Mouse (Mus musculus): ENCODE measurements around the gene Them4. TPM values are rescaled to one million over a fixed set of nuclear protein-coding genes. Genes with fewer than 3 reads are reported as not detected.

Them4 gene
- polyA plus RNA-seq, 1 experiment from 2014 or later = 12.5 TPM

DNA sequence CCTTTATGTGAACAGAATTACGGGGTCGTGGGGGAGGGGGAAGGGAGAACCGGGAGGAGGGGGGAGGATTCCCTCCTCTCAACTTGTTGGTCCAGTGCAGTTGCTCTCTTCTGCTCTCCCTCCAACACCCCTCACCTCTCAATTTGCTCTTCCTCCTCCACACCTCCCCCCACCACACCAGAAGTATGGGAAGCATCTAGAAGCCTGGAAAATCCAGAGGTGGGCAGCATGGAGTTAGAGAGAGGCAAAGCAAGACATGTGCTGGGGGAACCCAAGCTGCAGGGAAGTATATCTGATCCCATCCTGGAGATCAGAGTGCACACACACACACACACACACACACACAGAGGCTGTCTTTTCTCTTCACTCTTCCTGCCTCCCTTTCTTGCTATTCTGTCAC is 62.1 kb downstream of the Them4 start:
- no peak for ATAC-seq (replicated peaks; ENCODE audit: insufficient number of reproducible peaks, low FRiP score, low TSS enrichment)
- Histone ChIP-seq H3K9me3 (replicated peaks; ENCODE audit: control insufficient read depth, low read length) (no peaks in the 10 kb centered on the region), H3K9ac (ENCODE audit: low read depth, low read length) (0 out of 2 replicates have a peak overlapping the region, but pooled peaks have one; percentile 49), H3K36me3 (ENCODE audit: control insufficient read depth, insufficient read depth, low read length) (no peaks in the 10 kb centered on the region), H3K27me3 (ENCODE audit: control insufficient read depth, insufficient read depth, low read length) (peaks cover 18% of the 10 kb centered on the region), H3K27ac (ENCODE audit: low read depth, low read length) (no peak overlapping the region), H3K4me3 (ENCODE audit: low read depth, low read length) (peak overlapping the region; percentile 11; the same call in 1 of the 2 replicates), H3K4me1 (ENCODE audit: control insufficient read depth, insufficient read depth, low read length) (peaks cover 12% of the 10 kb centered on the region), H3K4me2 (peak overlapping the region; percentile 56)
- 3% methylated on average over 3 of the region's 3 CpGs for WGBS (ENCODE audit: insufficient replicate concordance)

DNA sequence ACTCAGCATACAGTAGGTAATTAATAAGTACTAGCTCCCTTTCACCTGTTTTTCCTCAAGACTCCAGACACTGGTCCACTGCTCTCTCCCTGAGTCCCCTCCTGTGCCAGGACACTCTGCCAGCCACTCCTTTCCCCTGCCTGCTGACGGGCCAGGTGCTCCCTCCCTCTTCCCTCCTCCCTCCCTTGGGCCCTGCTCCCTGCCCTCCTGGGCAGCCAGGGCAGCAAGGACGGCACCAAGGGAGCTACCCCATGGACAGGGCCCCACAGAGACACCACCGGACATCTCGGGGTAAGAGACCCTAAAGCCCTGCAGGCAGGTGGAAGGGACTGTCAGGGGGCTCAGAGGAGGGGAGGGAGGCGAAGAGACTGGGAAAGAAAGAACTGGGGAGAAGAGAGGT is 62.8 kb downstream of the Them4 start, which contains the start of gene Rorc:
Rorc (plus strand) TSS at position 154 of the 400 bp plus-strand sequence.
- peak within 1 kb of the TSS; percentile 23 for H3K4me3 ChIP-seq (ENCODE audit: low read depth, low read length)
- H3K36me3 ChIP-seq (ENCODE audit: control insufficient read depth, insufficient read depth, low read length) = no peaks in the 10 kb centered on the region
- H3K4me2 ChIP-seq = peak within 1 kb of the TSS; percentile 61
- H3K4me1 ChIP-seq (ENCODE audit: control insufficient read depth, insufficient read depth, low read length) = peaks cover 12% of the 10 kb centered on the region
- H3K27me3 ChIP-seq (ENCODE audit: control insufficient read depth, insufficient read depth, low read length) = peaks cover 18% of the 10 kb centered on the region
- H3K27ac ChIP-seq (ENCODE audit: low read depth, low read length) = no peak within 1 kb of the TSS
- peak within 1 kb of the TSS; percentile 49; the same call in 1 of the 2 replicates for H3K9ac ChIP-seq (ENCODE audit: low read depth, low read length)
- no peaks in the 10 kb centered on the region for H3K9me3 ChIP-seq (replicated peaks; ENCODE audit: control insufficient read depth, low read length)
- WGBS (ENCODE audit: insufficient replicate concordance) = 7% methylated on average over 5 of the region's 5 CpGs
- ATAC-seq (replicated peaks; ENCODE audit: insufficient number of reproducible peaks, low FRiP score, low TSS enrichment) = no peak

DNA sequence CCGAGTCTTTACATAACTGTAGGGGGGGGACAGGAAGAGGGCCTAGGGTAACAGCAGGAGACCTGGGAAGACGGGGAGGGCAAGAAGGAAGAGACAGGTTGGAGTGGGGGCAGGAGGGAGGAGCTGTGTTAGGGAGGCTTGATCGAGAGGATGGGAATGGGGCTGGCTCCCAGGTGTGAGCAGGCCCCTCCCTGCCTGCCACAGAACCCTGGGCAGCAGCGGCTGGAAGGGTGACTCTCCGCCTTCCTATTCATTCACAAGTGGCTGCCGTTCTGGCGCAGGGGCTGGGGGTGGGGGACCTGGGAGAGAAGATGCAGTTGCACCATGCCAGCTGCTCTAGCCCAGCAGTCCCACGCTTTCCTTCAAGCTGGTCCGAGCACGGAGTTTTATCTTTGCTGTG is 63.2 kb downstream of the Them4 start:
- Histone ChIP-seq H3K4me2 (peak overlapping the region; percentile 61), H3K36me3 (ENCODE audit: control insufficient read depth, insufficient read depth, low read length) (no peaks in the 10 kb centered on the region), H3K4me1 (ENCODE audit: control insufficient read depth, insufficient read depth, low read length) (peaks cover 12% of the 10 kb centered on the region), H3K27me3 (ENCODE audit: control insufficient read depth, insufficient read depth, low read length) (peaks cover 18% of the 10 kb centered on the region), H3K27ac (ENCODE audit: low read depth, low read length) (no peak overlapping the region), H3K9ac (ENCODE audit: low read depth, low read length) (no peak overlapping the region), H3K9me3 (replicated peaks; ENCODE audit: control insufficient read depth, low read length) (no peaks in the 10 kb centered on the region), H3K4me3 (ENCODE audit: low read depth, low read length) (peak overlapping the region; percentile 23; the same call in 1 of the 2 replicates)
- WGBS (ENCODE audit: insufficient replicate concordance) = 4% methylated on average over 10 of the region's 10 CpGs
- no peak for ATAC-seq (replicated peaks; ENCODE audit: insufficient number of reproducible peaks, low FRiP score, low TSS enrichment)

- no peak for ATAC-seq (replicated peaks; ENCODE audit: insufficient number of reproducible peaks, low FRiP score, low TSS enrichment)
- Histone ChIP-seq H3K9ac (ENCODE audit: low read depth, low read length) (no peak overlapping the region), H3K27me3 (ENCODE audit: control insufficient read depth, insufficient read depth, low read length) (peaks cover 18% of the 10 kb centered on the region)
These were observed 63.7 kb downstream of the Them4 start for GRCm38 (mm10) chr3:94373597-94374011.

DNA sequence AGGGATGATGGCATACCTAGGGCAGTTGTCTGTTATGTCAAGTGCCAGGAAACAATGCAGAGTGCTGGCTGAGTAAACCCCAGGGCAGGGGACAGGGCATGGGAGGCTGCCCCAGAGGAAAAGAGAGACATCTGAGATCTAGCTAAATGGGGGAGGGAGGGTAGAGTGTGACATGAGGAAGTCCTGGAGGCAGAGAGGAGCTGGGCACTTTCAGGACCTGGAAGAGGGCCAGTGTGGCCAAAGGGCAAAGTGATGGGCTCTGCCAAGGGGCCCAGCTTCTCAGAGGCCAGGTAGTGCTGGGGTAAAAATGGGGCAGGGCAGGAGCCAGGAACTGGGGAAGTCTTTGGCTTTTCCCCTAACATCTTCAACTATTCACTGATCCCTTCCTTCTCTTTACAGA is 64.7 kb downstream of the Them4 start:
- peaks cover 12% of the 10 kb centered on the region for H3K4me1 ChIP-seq (ENCODE audit: control insufficient read depth, insufficient read depth, low read length)
- H3K9me3 ChIP-seq (replicated peaks; ENCODE audit: control insufficient read depth, low read length) = no peaks in the 10 kb centered on the region
- no peak overlapping the region for H3K4me2 ChIP-seq
- H3K4me3 ChIP-seq (ENCODE audit: low read depth, low read length) = no peak overlapping the region
- no peak overlapping the region for H3K27ac ChIP-seq (ENCODE audit: low read depth, low read length)
- H3K9ac ChIP-seq (ENCODE audit: low read depth, low read length) = no peak overlapping the region
- H3K36me3 ChIP-seq (ENCODE audit: control insufficient read depth, insufficient read depth, low read length) = no peaks in the 10 kb centered on the region
- no peak for ATAC-seq (replicated peaks; ENCODE audit: insufficient number of reproducible peaks, low FRiP score, low TSS enrichment)
- H3K27me3 ChIP-seq (ENCODE audit: control insufficient read depth, insufficient read depth, low read length) = peaks cover 18% of the 10 kb centered on the region

More at GRCm38 (mm10) chr3:94373597-94374011, 63.7 kb downstream of the Them4 start:
- peaks cover 12% of the 10 kb centered on the region for H3K4me1 ChIP-seq (ENCODE audit: control insufficient read depth, insufficient read depth, low read length)
- no peak overlapping the region for H3K27ac ChIP-seq (ENCODE audit: low read depth, low read length)
- H3K4me3 ChIP-seq (ENCODE audit: low read depth, low read length) = peak overlapping the region; percentile 23
- H3K36me3 ChIP-seq (ENCODE audit: control insufficient read depth, insufficient read depth, low read length) = no peaks in the 10 kb centered on the region
- H3K4me2 ChIP-seq = peak overlapping the region; percentile 61
- WGBS (ENCODE audit: insufficient replicate concordance) = 1% methylated on average over 5 of the region's 5 CpGs
- no peaks in the 10 kb centered on the region for H3K9me3 ChIP-seq (replicated peaks; ENCODE audit: control insufficient read depth, low read length)

- H3K9ac ChIP-seq (ENCODE audit: low read depth, low read length) = no peak overlapping the region
- no peaks in the 10 kb centered on the region for H3K36me3 ChIP-seq (ENCODE audit: control insufficient read depth, insufficient read depth, low read length)
- H3K4me2 ChIP-seq = no peak overlapping the region
- H3K4me1 ChIP-seq (ENCODE audit: control insufficient read depth, insufficient read depth, low read length) = peaks cover 12% of the 10 kb centered on the region
- 69% methylated on average over 2 of the region's 2 CpGs for WGBS (ENCODE audit: insufficient replicate concordance)
- no peak overlapping the region for H3K4me3 ChIP-seq (ENCODE audit: low read depth, low read length)
- H3K27ac ChIP-seq (ENCODE audit: low read depth, low read length) = no peak overlapping the region
- H3K9me3 ChIP-seq (replicated peaks; ENCODE audit: control insufficient read depth, low read length) = no peaks in the 10 kb centered on the region
- H3K27me3 ChIP-seq (ENCODE audit: control insufficient read depth, insufficient read depth, low read length) = peaks cover 18% of the 10 kb centered on the region
- no peak for ATAC-seq (replicated peaks; ENCODE audit: insufficient number of reproducible peaks, low FRiP score, low TSS enrichment)
These were observed 65.3 kb downstream of the Them4 start for GRCm38 (mm10) chr3:94375146-94375545.

- no peak overlapping the region for H3K4me3 ChIP-seq (ENCODE audit: low read depth, low read length)
- no peak for ATAC-seq (replicated peaks; ENCODE audit: insufficient number of reproducible peaks, low FRiP score, low TSS enrichment)
- WGBS (ENCODE audit: insufficient replicate concordance) = 48% methylated on average over 5 of the region's 5 CpGs
- no peak overlapping the region for H3K4me2 ChIP-seq
- peaks cover 12% of the 10 kb centered on the region for H3K4me1 ChIP-seq (ENCODE audit: control insufficient read depth, insufficient read depth, low read length)
- H3K27ac ChIP-seq (ENCODE audit: low read depth, low read length) = no peak overlapping the region
- H3K36me3 ChIP-seq (ENCODE audit: control insufficient read depth, insufficient read depth, low read length) = no peaks in the 10 kb centered on the region
- H3K9me3 ChIP-seq (replicated peaks; ENCODE audit: control insufficient read depth, low read length) = no peaks in the 10 kb centered on the region
- H3K27me3 ChIP-seq (ENCODE audit: control insufficient read depth, insufficient read depth, low read length) = peaks cover 18% of the 10 kb centered on the region
- H3K9ac ChIP-seq (ENCODE audit: low read depth, low read length) = no peak overlapping the region
These were observed 66.0 kb downstream of the Them4 start for GRCm38 (mm10) chr3:94375861-94376260.

DNA sequence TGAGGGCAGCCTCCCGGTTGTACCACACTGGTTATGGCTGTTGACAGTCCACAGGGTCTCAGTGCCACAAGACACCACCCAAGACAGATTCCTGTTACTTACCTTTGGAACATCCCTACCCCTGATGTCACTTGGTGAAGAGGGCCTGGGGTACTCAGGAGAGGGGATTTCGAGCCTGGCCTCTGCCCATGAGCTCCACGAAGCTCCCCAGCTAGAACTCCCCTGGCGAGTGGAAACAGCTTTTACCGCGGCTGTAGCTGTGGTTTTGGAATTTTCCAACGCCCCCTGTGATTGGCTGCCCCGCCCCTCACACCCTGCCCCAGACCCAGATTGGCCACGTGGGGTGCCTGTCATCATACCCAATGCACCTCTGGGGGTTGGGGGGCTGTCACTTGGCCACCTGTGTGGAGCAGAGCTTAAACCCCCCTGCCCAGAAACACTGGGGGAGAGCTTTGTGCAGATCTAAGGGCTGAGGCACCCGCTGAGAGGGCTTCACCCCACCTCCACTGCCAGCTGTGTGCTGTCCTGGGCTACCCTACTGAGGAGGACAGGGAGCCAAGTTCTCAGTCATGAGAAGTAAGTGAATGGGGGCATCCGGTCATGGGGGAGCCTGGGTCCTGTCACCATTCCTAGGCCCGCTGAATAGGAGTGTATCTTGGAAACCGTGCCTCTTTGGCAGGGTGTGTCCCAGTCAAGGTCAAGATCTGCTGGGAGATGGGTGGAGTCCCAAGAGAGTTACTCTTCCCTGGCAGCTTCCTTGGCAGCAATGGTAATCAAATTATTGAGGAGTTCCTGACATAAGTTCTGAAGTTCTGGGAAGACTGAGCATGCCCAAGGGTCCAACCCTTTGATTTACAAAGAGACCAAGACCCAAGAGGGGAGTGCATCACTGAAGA is 67.4 kb downstream of the Them4 start:
- Histone ChIP-seq H3K27me3 (ENCODE audit: control insufficient read depth, insufficient read depth, low read length) (peaks cover 18% of the 10 kb centered on the region), H3K4me1 (ENCODE audit: control insufficient read depth, insufficient read depth, low read length) (peaks cover 9% of the 10 kb centered on the region), H3K4me3 (ENCODE audit: low read depth, low read length) (no peak overlapping the region), H3K36me3 (ENCODE audit: control insufficient read depth, insufficient read depth, low read length) (no peaks in the 10 kb centered on the region), H3K4me2 (no peak overlapping the region), H3K9ac (ENCODE audit: low read depth, low read length) (no peak overlapping the region), H3K27ac (ENCODE audit: low read depth, low read length) (no peak overlapping the region), H3K9me3 (replicated peaks; ENCODE audit: control insufficient read depth, low read length) (no peaks in the 10 kb centered on the region)
- WGBS (ENCODE audit: insufficient replicate concordance) = 6% methylated on average over 13 of the region's 13 CpGs
- no peak for ATAC-seq (replicated peaks; ENCODE audit: insufficient number of reproducible peaks, low FRiP score, low TSS enrichment)

All from heart, embryonic 11.5 days (tissue).